Mouse (Mus musculus) testis, adult 2 months (tissue): ENCODE data around the gene Aasdh.

Experiments used
- CTCF ChIP-seq: fragments of 200-500 bp; IDR thresholded peaks from 2 replicates; pipeline ENCODE4 v1.5.1; 2012; ENCODE audit warnings: low read depth, mild to moderate bottlenecking, inconsistent platforms, low read length, moderate library complexity; ENCODE audit not compliant: control insufficient read depth, insufficient read depth, insufficient replicate concordance
- POLR2A ChIP-seq: fragments of 200-500 bp; IDR thresholded peaks from 2 replicates; pipeline ENCODE4 v1.6.1; 2012; ENCODE audit warnings: low read depth, mild to moderate bottlenecking, inconsistent platforms, low read length, moderate library complexity; ENCODE audit not compliant: control insufficient read depth

DNA sequence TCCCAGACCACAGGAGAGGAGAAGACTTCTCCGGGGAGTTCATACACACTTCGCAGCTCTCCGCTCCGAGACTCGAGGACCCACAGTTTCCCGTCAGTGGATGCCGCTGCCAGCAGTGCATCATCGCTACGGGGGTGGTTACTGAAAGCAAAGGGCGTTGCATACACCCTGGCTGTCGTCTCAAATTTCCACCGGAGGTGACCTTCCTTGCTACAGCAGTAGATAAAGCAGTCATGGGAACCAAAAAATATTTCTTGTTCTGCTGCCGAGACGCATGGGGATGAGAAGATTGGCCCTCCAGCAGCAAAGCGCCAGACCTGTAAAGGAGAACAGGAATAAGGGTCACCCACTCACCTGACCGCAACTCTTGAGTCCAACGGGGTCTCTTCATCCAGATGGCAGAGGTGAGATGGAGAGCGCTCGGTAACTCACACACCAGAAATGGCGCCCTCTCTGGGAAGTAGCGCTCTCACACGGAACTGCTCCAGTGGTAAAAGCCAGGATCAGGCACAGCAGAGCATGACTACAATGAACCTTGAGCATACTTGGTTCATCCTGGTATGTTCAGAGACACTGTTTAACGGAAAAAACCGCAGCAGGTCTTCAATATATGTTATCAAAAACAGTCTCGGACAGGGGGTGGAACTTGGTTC lies 29.1 kb downstream of the Aasdh start:
- TF ChIP-seq POLR2A: no peak
- TF ChIP-seq CTCF: no peak
